Mouse (Mus musculus): ENCODE data around the gene Acp7. TPM values are rescaled to one million over a fixed set of nuclear protein-coding genes. Genes with fewer than 3 reads are reported as not detected.
"Not testable (repeated sequence)": the region's sequence is repeated elsewhere in the genome, so short reads cannot be mapped to it uniquely, and the experiment has no call there.

The Acp7 gene
- polyA plus RNA-seq (2015; fragmentation: Nextera tagmentation; extraction: Ambion mirVana): not detected in 2 replicates

DNA sequence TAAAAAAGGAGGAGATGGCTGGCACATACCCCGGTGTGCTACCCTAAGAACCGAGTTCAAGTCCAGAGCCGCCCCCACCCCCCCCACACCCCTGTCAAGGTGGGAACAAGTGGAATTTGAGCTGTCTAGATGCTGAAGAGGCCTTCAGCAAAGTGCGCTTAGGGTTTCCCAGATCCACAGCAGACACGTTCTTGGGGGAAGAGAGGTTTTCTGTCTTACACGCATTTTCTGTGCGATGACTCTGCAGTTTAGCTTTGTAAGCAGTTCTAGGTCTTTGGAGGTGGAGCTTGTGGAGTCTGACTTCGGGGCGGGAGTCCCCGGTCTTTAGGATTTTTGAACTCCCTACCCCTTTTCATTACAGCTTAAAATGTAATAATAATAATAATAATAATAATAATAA lies at the start of gene Acp7:
Gene Acp7 (minus strand): TSS at position 260 of the 400 bp plus-strand sequence.
- Histone ChIP-seq H3K9me3 (ENCODE audit: control insufficient read depth, low read length) (no peaks in the 10 kb centered on the region), H3K27ac (ENCODE audit: low read length) (no peak within 1 kb of the TSS), H3K4me2 (ENCODE audit: low read depth, low read length) (peak within 1 kb of the TSS; percentile 52), H3K36me3 (ENCODE audit: control insufficient read depth, insufficient read depth, low read length) (no peaks in the 10 kb centered on the region), H3K9ac (ENCODE audit: low read depth, low read length) (peak within 1 kb of the TSS; percentile 43; the same call in 1 of the 2 replicates), H3K4me3 (ENCODE audit: low read length) (peak within 1 kb of the TSS; percentile 34), H3K4me1 (ENCODE audit: control insufficient read depth, insufficient read depth, low read length) (no peaks in the 10 kb centered on the region), H3K27me3 (replicated peaks; ENCODE audit: control insufficient read depth, insufficient read depth, low read length) (peaks cover 25% of the 10 kb centered on the region)
- ATAC-seq: no peak
- 31% methylated on average over 10 of the region's 10 CpGs for WGBS

DNA sequence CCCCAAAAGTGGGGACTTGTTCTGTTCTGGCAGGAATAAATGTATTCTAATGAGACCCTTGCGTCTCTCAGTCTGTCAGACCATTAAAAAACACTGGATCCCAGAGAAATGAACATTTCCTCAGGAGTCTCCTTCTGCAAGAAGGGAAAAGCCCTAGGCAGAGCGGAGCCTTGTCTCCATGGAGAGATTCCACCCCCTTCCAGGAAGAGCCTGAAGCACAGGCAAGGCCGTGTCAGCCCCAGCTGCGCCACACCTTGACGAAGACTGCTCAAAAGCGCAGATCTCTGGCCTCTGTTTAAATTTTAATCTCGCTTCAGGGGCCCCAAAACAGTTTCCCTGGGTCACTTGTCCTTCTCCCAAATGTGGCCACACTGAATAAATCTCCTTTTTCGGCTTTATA lies 46.5 kb upstream of the Acp7 start:
- WGBS: 90% methylated on average over 8 of the region's 8 CpGs
- H3K27me3 ChIP-seq (replicated peaks; ENCODE audit: control insufficient read depth, insufficient read depth, low read length): no peaks in the 10 kb centered on the region
- H3K4me1 ChIP-seq (ENCODE audit: control insufficient read depth, insufficient read depth, low read length): no peaks in the 10 kb centered on the region
- no peak overlapping the region for H3K27ac ChIP-seq (ENCODE audit: low read length)
- no peak overlapping the region for H3K4me3 ChIP-seq (ENCODE audit: low read length)
- H3K9me3 ChIP-seq (ENCODE audit: control insufficient read depth, low read length): no peaks in the 10 kb centered on the region
- H3K4me2 ChIP-seq (ENCODE audit: low read depth, low read length): no peak overlapping the region
- H3K36me3 ChIP-seq (ENCODE audit: control insufficient read depth, insufficient read depth, low read length): no peaks in the 10 kb centered on the region
- ATAC-seq: no peak
- no peak overlapping the region for H3K9ac ChIP-seq (ENCODE audit: low read depth, low read length)

- Histone ChIP-seq H3K4me3 (ENCODE audit: low read length) (no peak overlapping the region), H3K27me3 (replicated peaks; ENCODE audit: control insufficient read depth, insufficient read depth, low read length) (no peaks in the 10 kb centered on the region), H3K4me1 (ENCODE audit: control insufficient read depth, insufficient read depth, low read length) (no peaks in the 10 kb centered on the region), H3K4me2 (ENCODE audit: low read depth, low read length) (no peak overlapping the region), H3K9ac (ENCODE audit: low read depth, low read length) (no peak overlapping the region), H3K27ac (ENCODE audit: low read length) (no peak overlapping the region), H3K9me3 (ENCODE audit: control insufficient read depth, low read length) (no peaks in the 10 kb centered on the region), H3K36me3 (ENCODE audit: control insufficient read depth, insufficient read depth, low read length) (no peaks in the 10 kb centered on the region)
- ATAC-seq: no peak
- 75% methylated on average over 13 of the region's 13 CpGs for WGBS
Measured at GRCm38 (mm10) chr7:28676811-28677541, 45.8 kb upstream of the Acp7 start.

DNA sequence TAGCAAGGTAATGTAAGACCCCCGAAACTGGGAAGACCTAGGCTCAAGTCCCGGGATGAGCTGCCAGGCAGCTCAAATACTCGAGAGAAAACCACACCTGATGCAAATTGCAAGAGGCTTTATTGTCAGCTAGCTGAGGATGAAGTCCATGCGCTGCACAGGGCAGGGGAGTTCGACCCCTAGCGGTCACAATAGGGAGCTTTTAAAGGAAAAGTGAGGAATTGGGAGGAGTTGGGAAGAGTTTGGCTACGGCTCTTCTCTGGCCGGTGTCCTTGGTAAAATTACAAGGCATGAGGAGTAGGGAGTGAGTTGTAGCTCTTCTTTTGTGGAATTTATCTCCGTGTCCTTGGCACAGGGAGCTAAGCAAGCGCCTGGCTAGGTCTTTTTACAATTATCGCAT lies 44.6 kb upstream of the Acp7 start:
- 43% methylated on average over 11 of the region's 11 CpGs for WGBS
- H3K9ac ChIP-seq (ENCODE audit: low read depth, low read length): no peak overlapping the region
- H3K9me3 ChIP-seq (ENCODE audit: control insufficient read depth, low read length): no peaks in the 10 kb centered on the region
- no peaks in the 10 kb centered on the region for H3K27me3 ChIP-seq (replicated peaks; ENCODE audit: control insufficient read depth, insufficient read depth, low read length)
- no peak overlapping the region for H3K27ac ChIP-seq (ENCODE audit: low read length)
- H3K4me1 ChIP-seq (ENCODE audit: control insufficient read depth, insufficient read depth, low read length): no peaks in the 10 kb centered on the region
- no peak overlapping the region for H3K4me2 ChIP-seq (ENCODE audit: low read depth, low read length)
- no peaks in the 10 kb centered on the region for H3K36me3 ChIP-seq (ENCODE audit: control insufficient read depth, insufficient read depth, low read length)
- no peak overlapping the region for H3K4me3 ChIP-seq (ENCODE audit: low read length)
- no peak for ATAC-seq

- Histone ChIP-seq H3K9me3 (ENCODE audit: control insufficient read depth, low read length) (no peaks in the 10 kb centered on the region), H3K4me1 (ENCODE audit: control insufficient read depth, insufficient read depth, low read length) (no peaks in the 10 kb centered on the region), H3K36me3 (ENCODE audit: control insufficient read depth, insufficient read depth, low read length) (no peaks in the 10 kb centered on the region), H3K4me3 (ENCODE audit: low read length) (no peak overlapping the region), H3K27ac (ENCODE audit: low read length) (no peak overlapping the region), H3K9ac (ENCODE audit: low read depth, low read length) (no peak overlapping the region), H3K4me2 (ENCODE audit: low read depth, low read length) (no peak overlapping the region), H3K27me3 (replicated peaks; ENCODE audit: control insufficient read depth, insufficient read depth, low read length) (no peaks in the 10 kb centered on the region)
- ATAC-seq: no peak
- WGBS: 70% methylated on average over 9 of the region's 9 CpGs
Measured at GRCm38 (mm10) chr7:28674994-28675393, 43.9 kb upstream of the Acp7 start.

DNA sequence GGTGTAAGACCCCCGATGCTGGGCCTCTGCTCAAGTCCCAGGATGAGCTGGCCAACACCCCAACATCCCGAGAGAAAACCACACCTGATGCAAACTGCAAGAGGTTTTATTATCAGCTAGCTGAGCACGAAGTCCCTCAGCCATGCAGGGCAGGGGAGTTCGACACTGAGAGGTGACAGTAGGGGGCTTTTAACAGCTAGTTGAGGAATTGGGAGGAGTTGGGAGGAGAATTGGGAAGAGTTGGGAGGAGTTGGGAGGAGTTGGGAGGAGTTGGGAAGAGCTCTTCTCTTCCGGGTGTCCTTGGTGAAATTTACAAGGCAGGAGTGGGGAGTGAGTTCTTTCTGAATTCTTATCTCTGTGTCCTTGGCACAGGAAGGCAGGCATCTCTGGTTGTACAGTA lies 41.7 kb upstream of the Acp7 start:
- H3K27ac ChIP-seq (ENCODE audit: low read length); ATAC-seq: not testable (repeated sequence)
- WGBS: 69% methylated on average over 5 of the region's 5 CpGs

DNA sequence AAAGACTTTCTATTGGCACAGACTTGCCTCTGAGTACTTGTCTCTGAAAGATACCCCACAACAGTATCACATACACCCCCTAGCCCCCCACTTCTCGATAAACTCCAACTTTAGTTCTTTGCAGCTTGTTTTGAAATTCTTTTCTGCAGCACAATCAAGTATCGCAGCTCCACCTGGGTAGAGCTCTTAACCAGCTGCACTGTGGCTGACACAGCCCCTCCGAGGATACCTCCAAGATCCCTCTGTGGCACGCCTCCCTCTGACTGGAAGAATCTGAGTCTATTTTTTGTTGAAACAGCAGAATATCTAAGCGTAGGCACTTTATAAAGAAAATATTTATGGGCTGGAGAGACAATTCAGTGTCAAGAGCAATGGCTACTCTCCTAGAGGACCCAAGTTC lies 41.1 kb upstream of the Acp7 start:
- H3K9me3 ChIP-seq (ENCODE audit: control insufficient read depth, low read length): no peaks in the 10 kb centered on the region
- H3K36me3 ChIP-seq (ENCODE audit: control insufficient read depth, insufficient read depth, low read length): no peaks in the 10 kb centered on the region
- H3K27me3 ChIP-seq (replicated peaks; ENCODE audit: control insufficient read depth, insufficient read depth, low read length): no peaks in the 10 kb centered on the region
- no peaks in the 10 kb centered on the region for H3K4me1 ChIP-seq (ENCODE audit: control insufficient read depth, insufficient read depth, low read length)
- H3K27ac ChIP-seq (ENCODE audit: low read length): no peak overlapping the region
- H3K4me2 ChIP-seq (ENCODE audit: low read depth, low read length): no peak overlapping the region
- 89% methylated on average over 5 of the region's 5 CpGs for WGBS
- H3K4me3 ChIP-seq (ENCODE audit: low read length): no peak overlapping the region
- no peak for ATAC-seq
- H3K9ac ChIP-seq (ENCODE audit: low read depth, low read length): no peak overlapping the region

More for the DNA sequence above, 41.7 kb upstream of the Acp7 start:
- H3K4me1 ChIP-seq (ENCODE audit: control insufficient read depth, insufficient read depth, low read length); H3K27me3 ChIP-seq (replicated peaks; ENCODE audit: control insufficient read depth, insufficient read depth, low read length); H3K9ac ChIP-seq (ENCODE audit: low read depth, low read length); H3K4me3 ChIP-seq (ENCODE audit: low read length); H3K4me2 ChIP-seq (ENCODE audit: low read depth, low read length); H3K9me3 ChIP-seq (ENCODE audit: control insufficient read depth, low read length); H3K36me3 ChIP-seq (ENCODE audit: control insufficient read depth, insufficient read depth, low read length): not testable (repeated sequence)

DNA sequence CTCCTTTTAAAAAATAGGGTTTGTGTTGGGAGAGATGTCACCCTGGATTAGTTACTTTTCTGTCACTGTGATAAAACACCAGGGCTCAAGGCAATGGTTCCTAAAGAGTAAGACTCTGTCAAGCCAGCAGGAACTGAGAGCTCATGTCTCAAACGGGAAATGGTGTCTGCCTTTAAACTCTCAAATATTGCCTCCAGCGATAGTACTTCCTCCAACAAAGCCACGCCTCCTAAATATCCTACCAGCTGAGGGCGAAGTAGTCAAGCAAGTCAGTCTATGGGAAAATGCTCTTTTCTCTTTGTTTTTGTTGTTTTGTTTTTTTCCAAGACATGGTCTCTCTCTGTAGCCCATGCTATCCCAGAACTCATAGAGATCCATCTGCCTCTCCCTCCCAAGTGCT lies 40.0 kb upstream of the Acp7 start:
- no peak overlapping the region for H3K9ac ChIP-seq (ENCODE audit: low read depth, low read length)
- 43% methylated on average over 4 of the region's 4 CpGs for WGBS
- H3K9me3 ChIP-seq (ENCODE audit: control insufficient read depth, low read length): no peaks in the 10 kb centered on the region
- no peak overlapping the region for H3K4me3 ChIP-seq (ENCODE audit: low read length)
- H3K27ac ChIP-seq (ENCODE audit: low read length): no peak overlapping the region
- no peak overlapping the region for H3K4me2 ChIP-seq (ENCODE audit: low read depth, low read length)
- H3K4me1 ChIP-seq (ENCODE audit: control insufficient read depth, insufficient read depth, low read length): no peaks in the 10 kb centered on the region
- no peak for ATAC-seq
- no peaks in the 10 kb centered on the region for H3K27me3 ChIP-seq (replicated peaks; ENCODE audit: control insufficient read depth, insufficient read depth, low read length)
- no peaks in the 10 kb centered on the region for H3K36me3 ChIP-seq (ENCODE audit: control insufficient read depth, insufficient read depth, low read length)

DNA sequence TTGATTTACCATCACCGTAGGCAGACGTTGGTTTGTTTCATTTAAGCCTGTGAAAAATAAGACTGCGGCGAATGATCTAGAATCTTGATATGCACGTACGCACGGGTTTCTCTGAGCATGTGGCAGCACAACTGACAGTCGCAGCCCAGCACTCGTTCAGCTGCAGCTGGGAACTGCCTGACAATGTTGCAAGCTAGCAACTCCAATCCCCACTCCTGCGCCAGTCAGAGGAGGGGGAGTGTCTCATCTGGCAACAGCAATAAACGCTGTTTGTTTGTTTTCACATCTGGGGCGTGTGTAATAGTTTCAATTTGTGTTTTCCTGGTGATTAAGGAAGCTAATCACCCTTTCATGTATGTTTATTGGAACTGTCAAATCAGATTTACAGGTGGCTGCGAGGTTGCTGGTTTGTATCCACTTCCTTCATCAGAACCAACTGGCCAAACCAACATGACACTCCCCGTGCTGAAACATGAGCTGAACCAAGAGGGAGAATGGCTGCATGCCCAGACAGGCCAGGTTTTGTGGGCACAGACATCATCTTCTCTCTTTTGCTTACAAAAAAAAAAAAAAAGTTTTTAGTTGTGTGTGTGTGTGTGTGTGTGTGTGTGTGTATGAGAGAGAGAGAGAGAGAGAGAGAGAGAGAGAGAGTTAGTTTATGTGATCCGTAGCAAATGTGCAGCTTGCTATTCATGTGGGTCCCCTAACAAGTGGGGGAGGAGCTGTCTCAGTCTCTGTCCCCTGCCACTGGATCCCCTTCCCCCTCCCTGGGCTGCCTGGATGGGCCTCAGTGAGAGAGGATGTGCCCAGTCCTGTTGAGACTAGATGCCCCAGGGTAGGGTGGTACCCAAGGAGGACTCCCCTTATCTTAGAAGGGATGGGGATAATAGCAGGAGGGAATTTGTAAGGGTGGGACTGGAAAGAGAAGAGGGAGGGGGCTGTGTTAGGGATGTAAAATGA lies 34.8 kb upstream of the Acp7 start:
- WGBS: 21% methylated on average over 15 of the region's 15 CpGs

More for the DNA sequence above, 34.8 kb upstream of the Acp7 start:
- peaks cover 4% of the 10 kb centered on the region; the same call in 1 of the 2 replicates for H3K4me1 ChIP-seq (ENCODE audit: control insufficient read depth, insufficient read depth, low read length)
- H3K9ac ChIP-seq (ENCODE audit: low read depth, low read length): no peak overlapping the region
- H3K9me3 ChIP-seq (ENCODE audit: control insufficient read depth, low read length): no peaks in the 10 kb centered on the region
- no peak overlapping the region for H3K27ac ChIP-seq (ENCODE audit: low read length)
- ATAC-seq: no peak
- H3K27me3 ChIP-seq (replicated peaks; ENCODE audit: control insufficient read depth, insufficient read depth, low read length): no peaks in the 10 kb centered on the region
- no peak overlapping the region for H3K4me3 ChIP-seq (ENCODE audit: low read length)
- no peaks in the 10 kb centered on the region for H3K36me3 ChIP-seq (ENCODE audit: control insufficient read depth, insufficient read depth, low read length)
- peak overlapping the region; percentile 19 for H3K4me2 ChIP-seq (ENCODE audit: low read depth, low read length)

Data from intestine, embryonic 16.5 days (tissue).